Mouse (Mus musculus) ES-E14 (cell line): ENCODE results near the gene Slc2a4. TPM values are rescaled to one million over a fixed set of nuclear protein-coding genes. Genes with fewer than 3 reads are reported as not detected.

Experiments
- DNase-seq: peaks from one replicate; pipeline ENCODE4 v3.0.0-alpha.2; 2013; ENCODE audit warnings: low read depth, low spot score
- H3K27ac ChIP-seq: 2 replicates; pipeline ENCODE4 v1.5.1; 2012; ENCODE audit warnings: low read depth, mild to moderate bottlenecking, low read length, moderate library complexity, mixed read lengths; ENCODE audit not compliant: poor library complexity, insufficient read depth, severe bottlenecking
- H3K36me3 ChIP-seq: 2 replicates; pipeline ENCODE4 v1.6.1; 2012; ENCODE audit warnings: mild to moderate bottlenecking, low read length, moderate library complexity, mixed read lengths; ENCODE audit not compliant: control insufficient read depth, poor library complexity, insufficient read depth, severe bottlenecking
- H3K4me1 ChIP-seq, 2 experiments: fragments of 150-350 bp in 1 of 2; sonication (generic) in 1 of 2; 2 replicates each; pipeline ENCODE4 v1.6.1; 2012; ENCODE audit warnings: low read length in 2 of 2, mild to moderate bottlenecking in 1 of 2, mixed read lengths in 1 of 2; ENCODE audit not compliant: control insufficient read depth in 2 of 2, insufficient read depth in 2 of 2, poor library complexity in 1 of 2
- H3K4me3 ChIP-seq, 2 experiments: fragments of 150-350 bp in 1 of 2; sonication (generic) in 1 of 2; 2 replicates each; pipeline ENCODE4 v1.5.1; 2012; ENCODE audit warnings: low read length in 2 of 2, low read depth in 1 of 2, mild to moderate bottlenecking in 1 of 2, mixed read lengths in 1 of 2; ENCODE audit not compliant: insufficient read depth in 1 of 2, poor library complexity in 1 of 2, severe bottlenecking in 1 of 2
- H3K9ac ChIP-seq: 2 replicates; pipeline ENCODE4 v1.6.1; 2012; ENCODE audit warnings: low read depth, mild to moderate bottlenecking, low read length, mixed read lengths; ENCODE audit not compliant: poor library complexity, insufficient read depth, severe bottlenecking
- H3K9me3 ChIP-seq: fragments of 150-350 bp; sonication (generic); 2 replicates; pipeline ENCODE4 v1.6.1; 2012; ENCODE audit warnings: low read depth, mild to moderate bottlenecking, low read length; ENCODE audit not compliant: control insufficient read depth, insufficient read depth
- CHD2 ChIP-seq: IDR thresholded peaks from 2 replicates; pipeline ENCODE4 v1.6.1; 2014; ENCODE audit warnings: mild to moderate bottlenecking, low read depth, low read length, inconsistent platforms
- HCFC1 ChIP-seq: IDR thresholded peaks from 2 replicates; pipeline ENCODE4 v1.6.1; 2012; ENCODE audit warnings: low read length, inconsistent platforms, borderline replicate concordance; ENCODE audit not compliant: insufficient read depth
- MAFK ChIP-seq: IDR thresholded peaks from 2 replicates; pipeline ENCODE4 v1.6.1; 2014; ENCODE audit warnings: mild to moderate bottlenecking, low read depth, low read length, inconsistent platforms; ENCODE audit not compliant: insufficient read depth
- ZC3H11A ChIP-seq: IDR thresholded peaks from 2 replicates; pipeline ENCODE4 v1.6.1; 2012; ENCODE audit warnings: low read depth, mild to moderate bottlenecking, inconsistent platforms, low read length, borderline replicate concordance
- ZNF384 ChIP-seq: IDR thresholded peaks from 2 replicates; pipeline ENCODE4 v1.6.1; 2012; ENCODE audit warnings: low read depth, low read length, inconsistent platforms
- in situ Hi-C, 2 experiments: fragments of 600-800 bp; cut with MboI; formaldehyde crosslinking; loops; one replicate each; pipeline ENCODE4 v1.15.1; 2025; ENCODE audit warnings: low sequenced_read_pairs in 2 of 2, inconsistent platforms in 1 of 2; ENCODE audit not compliant: unreplicated experiment in 2 of 2
- total RNA-seq: library from RNA; depleted of rRNA; stranded (reverse); fragments of 300-350 nt; gene quantifications from 2 replicates; pipeline ENCODE4 v1.2.3, GENCODE M21; 2012; rRNA removed

Gene Slc2a4
- total RNA-seq, 1 experiment = 2.6 TPM

DNA sequence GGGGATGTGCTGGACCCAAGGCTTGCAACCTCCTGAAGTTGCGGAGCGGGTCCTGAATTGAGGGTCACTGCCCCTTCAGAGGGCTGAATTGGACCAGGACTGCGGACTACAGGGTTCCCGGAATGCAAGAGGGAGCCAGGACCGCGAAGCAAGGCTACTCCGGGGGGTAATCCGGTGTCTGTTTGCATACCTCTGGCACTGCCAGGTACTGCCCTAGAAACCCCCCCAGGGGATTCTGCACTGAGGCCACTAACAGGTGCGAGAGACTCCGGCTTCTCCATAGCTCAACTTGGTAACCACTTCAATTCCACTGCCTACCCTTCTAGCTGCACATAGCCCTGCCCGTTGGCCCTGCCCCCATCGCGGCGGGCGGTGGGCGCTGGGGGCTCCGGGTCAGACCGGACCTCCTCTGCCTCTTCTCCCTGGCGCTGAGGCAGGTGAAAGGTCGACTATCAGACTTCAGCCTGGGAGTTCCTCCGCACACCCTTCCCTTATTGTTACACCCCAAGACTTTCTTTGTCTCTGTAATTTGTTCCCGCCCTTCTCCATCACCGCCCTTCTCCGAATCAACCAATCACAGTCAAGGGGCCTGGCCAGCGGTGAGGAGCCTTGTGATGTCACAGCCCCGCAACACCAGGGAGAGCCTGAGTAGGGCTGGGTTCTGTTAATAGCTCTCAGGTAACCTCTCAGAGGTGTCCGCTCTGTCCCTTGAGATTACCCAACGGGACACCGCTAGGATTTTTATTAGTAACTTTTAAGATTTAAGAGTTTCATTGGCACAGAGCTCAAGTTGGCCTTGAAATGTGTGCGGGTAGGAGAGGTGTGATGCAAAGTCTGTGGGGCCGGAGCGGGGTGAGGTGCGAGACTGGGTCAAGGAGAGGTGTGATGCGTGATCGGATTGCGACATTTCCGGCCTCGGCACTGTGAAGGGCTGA, 47.2 kb downstream of the Slc2a4 start, which contains the start of the genes 2810408A11Rik and Neurl4:
TSS of gene 2810408A11Rik (minus strand) at position 517 of the 935 bp plus-strand sequence.
TSS of gene Neurl4 (plus strand) at position 602 of the 935 bp plus-strand sequence.
- DNase-seq = peak; percentile 97
- H3K36me3 ChIP-seq = peaks cover 19% of the 10 kb centered on the region
- no peaks in the 10 kb centered on the region for H3K9me3 ChIP-seq
- TF ChIP-seq CHD2 = peak; percentile 70; the same call in 1 of the 2 replicates
- TF ChIP-seq MAFK = no peak
- in situ Hi-C loops = no loop called here
- H3K4me3 ChIP-seq = peak within 1 kb of the TSS; percentile 97 to 99
- peaks cover 4 to 23% of the 10 kb centered on the region in 2 experiments; a peak in 3 of 4 replicates for H3K4me1 ChIP-seq
- H3K27ac ChIP-seq = peak within 1 kb of the TSS; percentile 94
- H3K9ac ChIP-seq = peak within 1 kb of the TSS; percentile 84

DNA sequence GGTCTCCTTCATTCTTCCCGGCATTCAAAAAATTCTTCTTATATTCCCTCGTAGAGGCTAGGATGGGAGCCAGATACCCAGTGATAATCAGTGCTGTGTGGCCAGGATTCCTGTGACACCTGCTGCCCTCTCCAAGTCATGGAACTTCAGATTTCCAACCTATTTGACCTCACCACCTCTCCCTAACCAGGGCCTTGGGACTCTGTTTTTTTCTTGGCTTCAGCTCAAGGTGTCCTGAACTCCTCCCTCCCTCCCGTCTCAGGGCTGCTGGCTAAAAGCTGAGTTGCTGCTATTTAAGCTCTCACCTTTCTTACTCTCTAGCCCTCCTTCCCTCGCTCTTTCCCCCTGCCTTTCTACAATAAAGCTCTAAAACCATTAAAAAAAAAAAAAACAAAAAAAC, 48.1 kb downstream of the Slc2a4 start:
- Histone ChIP-seq H3K27ac (no peak overlapping the region), H3K4me3 (peak overlapping the region in 1 of 2 experiments; percentile 99; a peak in 2 of 4 replicates), H3K4me1 (peaks cover 7 to 29% of the 10 kb centered on the region in 2 experiments; a peak in 3 of 4 replicates), H3K9ac (no peak overlapping the region), H3K9me3 (no peaks in the 10 kb centered on the region), H3K36me3 (peaks cover 13% of the 10 kb centered on the region)
- no peak for TF ChIP-seq ZNF384
- no peak for TF ChIP-seq CHD2
- TF ChIP-seq ZC3H11A = no peak
- TF ChIP-seq HCFC1 = no peak
- no peak for TF ChIP-seq MAFK
- DNase-seq = no peak
- in situ Hi-C loops = no loop called here

DNA sequence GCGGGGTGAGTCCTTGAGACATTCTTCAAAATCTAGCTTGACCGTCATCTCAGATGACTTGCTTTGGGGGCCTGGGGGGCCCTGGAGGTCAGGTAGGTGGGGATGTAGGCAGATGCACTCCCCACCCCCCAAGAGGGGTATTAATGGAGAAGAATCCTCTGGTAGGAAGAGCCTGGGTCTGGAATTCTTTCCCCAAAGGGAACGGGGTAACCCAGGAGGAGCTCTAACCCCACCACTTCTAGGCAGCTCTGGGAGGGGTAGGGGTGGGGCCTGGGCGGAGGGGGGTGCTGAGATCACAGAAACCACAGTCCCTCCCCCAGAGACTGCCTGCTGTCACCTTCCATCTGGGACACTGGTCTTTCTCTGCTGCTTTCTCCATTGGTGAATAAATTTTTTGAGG, 52.7 kb downstream of the Slc2a4 start, which contains the start of gene Acap1:
TSS of gene Acap1 (minus strand) at position 249 of the 400 bp plus-strand sequence.
- peak within 1 kb of the TSS; percentile 67 for H3K9ac ChIP-seq
- H3K9me3 ChIP-seq = no peaks in the 10 kb centered on the region
- H3K36me3 ChIP-seq = no peaks in the 10 kb centered on the region
- DNase-seq = no peak
- peaks cover 10 to 35% of the 10 kb centered on the region in 2 experiments; a peak in 3 of 4 replicates for H3K4me1 ChIP-seq
- TF ChIP-seq ZNF384 (no peak), MAFK (no peak), ZC3H11A (no peak), HCFC1 (no peak), CHD2 (no peak)
- peak within 1 kb of the TSS in 1 of 2 experiments; percentile 55; a peak in 2 of 4 replicates for H3K4me3 ChIP-seq
- in situ Hi-C loops = no loop called here
- H3K27ac ChIP-seq = peak within 1 kb of the TSS; percentile 77; the same call in 1 of the 2 replicates

DNA sequence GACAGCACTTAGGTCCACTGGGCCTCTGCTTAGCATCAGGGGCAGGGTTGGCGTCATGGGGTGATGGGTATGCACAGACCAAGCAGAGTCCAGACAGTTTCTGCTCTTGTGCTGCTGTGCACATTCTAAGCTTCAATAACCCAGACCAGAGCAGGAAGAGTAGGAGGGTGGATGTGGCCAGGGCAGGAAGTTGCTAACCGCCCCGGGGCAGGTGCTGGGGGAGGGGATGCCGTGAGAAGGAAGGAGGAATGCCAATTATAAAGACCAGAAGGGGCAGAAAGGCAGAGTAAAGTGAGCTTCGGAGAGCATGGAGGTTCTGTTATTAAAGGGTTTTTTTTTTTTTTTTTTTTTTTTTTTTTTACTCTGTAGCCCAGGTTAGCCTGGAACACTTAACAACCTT, 53.3 kb downstream of the Slc2a4 start:
- TF ChIP-seq HCFC1 = no peak
- no peak for TF ChIP-seq MAFK
- no peak for TF ChIP-seq CHD2
- TF ChIP-seq ZC3H11A = no peak
- 0 out of 2 replicates have a peak, but pooled peaks have one; percentile 28 for TF ChIP-seq ZNF384
- Histone ChIP-seq H3K9me3 (no peaks in the 10 kb centered on the region), H3K4me3 (peak overlapping the region in 1 of 2 experiments; percentile 55; a peak in 2 of 4 replicates), H3K27ac (peak overlapping the region; percentile 77; the same call in 1 of the 2 replicates), H3K36me3 (no peaks in the 10 kb centered on the region), H3K4me1 (peaks cover 10 to 34% of the 10 kb centered on the region in 2 experiments; a peak in 3 of 4 replicates), H3K9ac (peak overlapping the region; percentile 44; the same call in 1 of the 2 replicates)
- in situ Hi-C loops = no loop called here
- DNase-seq = no peak

Other genes starting within 250 kb of the Slc2a4 start
- 71.9 and 74.2 TPM in 2 replicates for gene Polr2a, start 189.6 kb downstream of the Slc2a4 start, total RNA-seq
- gene Slc35g3, start 186.2 kb downstream of the Slc2a4 start, total RNA-seq = 0.22 and 0.48 TPM in 2 replicates
- 1.6 and 3.0 TPM in 2 replicates for gene Zbtb4, start 182.3 kb downstream of the Slc2a4 start, total RNA-seq
- 3.8 and 5.7 TPM in 2 replicates for gene Chrnb1, start 152.2 kb downstream of the Slc2a4 start, total RNA-seq
- gene Fgf11, start 146.3 kb downstream of the Slc2a4 start, total RNA-seq = 0.31 and 0.42 TPM in 2 replicates
- gene Tmem102, start 142.6 kb downstream of the Slc2a4 start, total RNA-seq = 1.3 and 1.8 TPM in 2 replicates
- not detected in 2 replicates for gene Gm39566, start 132.9 kb downstream of the Slc2a4 start, total RNA-seq
- not detected in 2 replicates for gene Spem2, start 129.7 kb downstream of the Slc2a4 start, total RNA-seq
- gene Spem1, start 126.0 kb downstream of the Slc2a4 start, total RNA-seq = 0.27 TPM in 1 of 2 replicates, not detected in the other
- gene Nlgn2, start 110.4 kb downstream of the Slc2a4 start, total RNA-seq = 8.9 and 9.5 TPM in 2 replicates
- 88.9 and 90.7 TPM in 2 replicates for gene Tmem256, start 109.7 kb downstream of the Slc2a4 start, total RNA-seq
- gene Plscr3, start 101.8 kb downstream of the Slc2a4 start, total RNA-seq = 7.0 and 7.2 TPM in 2 replicates
- 3.4 and 8.1 TPM in 2 replicates for gene Tnk1, start 89.5 kb downstream of the Slc2a4 start, total RNA-seq
- not detected in 2 replicates for gene Tmem95, start 70.2 kb downstream of the Slc2a4 start, total RNA-seq
- 3.1 and 5.4 TPM in 2 replicates for gene Kctd11, start 66.8 kb downstream of the Slc2a4 start, total RNA-seq
- 9.6 and 14.7 TPM in 2 replicates for gene Acap1, start 52.6 kb downstream of the Slc2a4 start, total RNA-seq
- gene 2810408A11Rik, start 47.2 kb downstream of the Slc2a4 start, total RNA-seq = 3.3 and 5.7 TPM in 2 replicates
- 66.3 and 98.2 TPM in 2 replicates for gene Neurl4, start 47.1 kb downstream of the Slc2a4 start, total RNA-seq
- 14.3 and 15.5 TPM in 2 replicates for gene Gps2, start 34.3 kb downstream of the Slc2a4 start, total RNA-seq
- 754 and 926 TPM in 2 replicates for gene Eif5a, start 26.2 kb downstream of the Slc2a4 start, total RNA-seq
- gene Ybx2, start 12.4 kb downstream of the Slc2a4 start, total RNA-seq = 3.9 and 6.1 TPM in 2 replicates
- gene Cldn7, start 16.6 kb upstream of the Slc2a4 start, total RNA-seq = 24.9 and 38.7 TPM in 2 replicates
- 33.3 and 41.2 TPM in 2 replicates for gene Ctdnep1, start 33.0 kb upstream of the Slc2a4 start, total RNA-seq
- gene Elp5, start 34.3 kb upstream of the Slc2a4 start, total RNA-seq = 76.1 and 87.9 TPM in 2 replicates
- 57.7 and 70.6 TPM in 2 replicates for gene Gabarap, start 43.0 kb upstream of the Slc2a4 start, total RNA-seq
- gene Phf23, start 47.6 kb upstream of the Slc2a4 start, total RNA-seq = 64.7 and 80.9 TPM in 2 replicates
- 47.4 and 70.9 TPM in 2 replicates for gene Dvl2, start 52.4 kb upstream of the Slc2a4 start, total RNA-seq
- 32.5 and 48.7 TPM in 2 replicates for gene Acadvl, start 67.2 kb upstream of the Slc2a4 start, total RNA-seq
- gene Dlg4, start 68.8 kb upstream of the Slc2a4 start, total RNA-seq = 10.8 and 11.4 TPM in 2 replicates
- 0.58 TPM in 1 of 2 replicates, not detected in the other for gene Asgr1, start 105.9 kb upstream of the Slc2a4 start, total RNA-seq
- 2.0 and 2.1 TPM in 2 replicates for gene Asgr2, start 144.5 kb upstream of the Slc2a4 start, total RNA-seq
- gene Mgl2, start 182.1 kb upstream of the Slc2a4 start, total RNA-seq = 0.42 and 1.8 TPM in 2 replicates
- gene Clec10a, start 208.0 kb upstream of the Slc2a4 start, total RNA-seq = 2.1 and 2.2 TPM in 2 replicates